Mouse (Mus musculus): ENCODE data around the gene Bahcc1. TPM values are rescaled to one million over a fixed set of nuclear protein-coding genes. Genes with fewer than 3 reads are reported as not detected.

Bahcc1 gene
- total and polyA plus RNA-seq, 3 experiments: 0.04 TPM; not detected in 2

- Histone ChIP-seq H3K4me1 (ENCODE audit: control insufficient read depth in 1 of 2, insufficient read depth in 2 of 2) (no peaks in the 10 kb centered on the region), H3K27ac (ENCODE audit: insufficient read depth, low read depth) (no peak overlapping the region), H3K4me2 (ENCODE audit: insufficient read depth, low read depth, poor library complexity, severe bottlenecking) (no peak overlapping the region), H3K9me3 (replicated peaks; ENCODE audit: low read length) (peaks cover 28% of the 10 kb centered on the region), H3K9ac (ENCODE audit: insufficient read depth, low read depth) (no peak overlapping the region), H3K79me2 (replicated peaks; ENCODE audit: control insufficient read depth, extremely low read depth, insufficient read depth, poor library complexity, severe bottlenecking) (no peaks in the 10 kb centered on the region), H3K36me3 (replicated peaks in 1 of 2; ENCODE audit: control insufficient read depth in 1 of 2, insufficient read depth in 1 of 2, low read length in 1 of 2) (no peaks in the 10 kb centered on the region), H3K4me3 (replicated peaks in 1 of 3; ENCODE audit: low read depth in 2 of 3, low read length in 2 of 3, poor library complexity in 1 of 3) (no peak overlapping the region), H3K27me3 (replicated peaks) (peaks cover 61% of the 10 kb centered on the region)
- dilution Hi-C loops (cut with MboI; ENCODE audit: extremely low pct_ligation_motif_present, extremely low pct_unique_long_range_greater_than_20kb, low sequenced_read_pairs): no loop called here
- no peak for DNase-seq (ENCODE audit: extremely low read depth)
- TF ChIP-seq MYC (IDR thresholded peaks at IDR 0.05; ENCODE audit: low read depth, low read length) (no peak), CTCF (conservative IDR thresholded peaks at IDR 0.05 in 1 of 2, IDR thresholded peaks at IDR 0.05 in 1 of 2; ENCODE audit: low read depth in 2 of 2, low read length in 2 of 2) (no peak), RCOR1 (conservative IDR thresholded peaks at IDR 0.05; ENCODE audit: low read depth, low read length) (no peak), BHLHE40 (IDR thresholded peaks at IDR 0.05; ENCODE audit: low read depth, low read length) (no peak), USF2 (conservative IDR thresholded peaks at IDR 0.05; ENCODE audit: low read depth, low read length) (no peak)
- in situ Hi-C loops (cut with MboI; ENCODE audit: low pct_ligation_motif_present, low pct_unique_long_range_greater_than_20kb, low sequenced_read_pairs): no loop called here
These were observed 44.7 kb upstream of the Bahcc1 start for GRCm38 (mm10) chr11:120188102-120188480.

GRCm38 (mm10) chr11:120188481-120189441 lies 44.0 kb upstream of the Bahcc1 start:
- no peaks in the 10 kb centered on the region for H3K79me2 ChIP-seq (replicated peaks; ENCODE audit: control insufficient read depth, extremely low read depth, insufficient read depth, poor library complexity, severe bottlenecking)
- no peak overlapping the region for H3K4me3 ChIP-seq (replicated peaks in 1 of 3; ENCODE audit: low read depth in 2 of 3, low read length in 2 of 3, poor library complexity in 1 of 3)
- peaks cover 28% of the 10 kb centered on the region for H3K9me3 ChIP-seq (replicated peaks; ENCODE audit: low read length)
- DNase-seq (ENCODE audit: extremely low read depth): no peak
- peaks cover 61% of the 10 kb centered on the region for H3K27me3 ChIP-seq (replicated peaks)
- TF ChIP-seq NELFE (IDR thresholded peaks at IDR 0.05; ENCODE audit: low read depth, low read length): no peak
- no peak for TF ChIP-seq SIN3A (IDR thresholded peaks at IDR 0.05; ENCODE audit: low read length)
- TF ChIP-seq CTCF (conservative IDR thresholded peaks at IDR 0.05 in 1 of 2, IDR thresholded peaks at IDR 0.05 in 1 of 2; ENCODE audit: low read depth in 2 of 2, low read length in 2 of 2): no peak
- no peak for TF ChIP-seq GABPA (IDR thresholded peaks at IDR 0.05; ENCODE audit: insufficient replicate concordance, low read depth, low read length)
- no peak for TF ChIP-seq PAX5 (IDR thresholded peaks at IDR 0.05; ENCODE audit: low read length)
- no peak for TF ChIP-seq USF1 (IDR thresholded peaks at IDR 0.05; ENCODE audit: low read depth, low read length)
- no peak for TF ChIP-seq MYC (IDR thresholded peaks at IDR 0.05; ENCODE audit: low read depth, low read length)
- no peak for TF ChIP-seq SMC3 (IDR thresholded peaks at IDR 0.05; ENCODE audit: low read depth, low read length)
- dilution Hi-C loops (cut with MboI; ENCODE audit: extremely low pct_ligation_motif_present, extremely low pct_unique_long_range_greater_than_20kb, low sequenced_read_pairs): no loop called here
- H3K9ac ChIP-seq (ENCODE audit: insufficient read depth, low read depth): no peak overlapping the region
- in situ Hi-C loops (cut with MboI; ENCODE audit: low pct_ligation_motif_present, low pct_unique_long_range_greater_than_20kb, low sequenced_read_pairs): no loop called here
- no peak overlapping the region for H3K27ac ChIP-seq (ENCODE audit: insufficient read depth, low read depth)
- H3K4me2 ChIP-seq (ENCODE audit: insufficient read depth, low read depth, poor library complexity, severe bottlenecking): no peak overlapping the region
- no peaks in the 10 kb centered on the region for H3K4me1 ChIP-seq (ENCODE audit: control insufficient read depth in 1 of 2, insufficient read depth in 2 of 2)
- H3K36me3 ChIP-seq (replicated peaks in 1 of 2; ENCODE audit: control insufficient read depth in 1 of 2, insufficient read depth in 1 of 2, low read length in 1 of 2): no peaks in the 10 kb centered on the region
